Comparison of ENCODE assay signal across 8 mouse cellular contexts in genomic region chr11:109860508-109860907, GRCm38 (mm10). TPM values are rescaled to one million over a fixed set of nuclear protein-coding genes. Genes with fewer than 3 reads are reported as not detected.
DNase-seq lines count a peak whose midpoint lies in the region; ATAC-seq and TF ChIP-seq lines count a peak whose summit lies in the region.

No protein-coding gene starts in this region.

- POLR2A ChIA-PET in Patski (lab: Charles Lee): no interaction called here

- peak; percentile 97 for TF ChIP-seq CTCF in Patski (IDR thresholded peaks at IDR 0.05)

- no peak overlapping the region for H3K4me3 ChIP-seq in hindbrain, embryonic 13.5 days

- CTCF ChIA-PET in Patski (lab: Charles Lee): interaction anchor here (0.6 to 3.2 kb wide), 9 partner anchors 24 to 616 kb away, joined by 3 to 17 read pairs (median 3); no protein-coding TSS in a partner anchor

- H3K27ac ChIP-seq in hindbrain, embryonic 13.5 days: no peak overlapping the region

- H3K27me3 ChIP-seq in Patski: peaks cover 3% of the 10 kb centered on the region
- no peaks in the 10 kb centered on the region for H3K27me3 ChIP-seq in hindbrain, embryonic 13.5 days

- H3K4me1 ChIP-seq in hindbrain, embryonic 13.5 days (replicated peaks): peaks cover 4% of the 10 kb centered on the region; the same call in 1 of the 2 replicates

- no peaks in the 10 kb centered on the region for H3K9me3 ChIP-seq in hindbrain, embryonic 13.5 days

- H3K36me3 ChIP-seq in hindbrain, embryonic 13.5 days: no peaks in the 10 kb centered on the region

- H3K9ac ChIP-seq in hindbrain, embryonic 13.5 days: no peak overlapping the region

- peak; percentile 51 for DNase-seq in Patski (ENCODE audit: low read depth, low spot score)
- peak; percentile 94 to 96 for DNase-seq in cerebellum, postnatal 10 days
- DNase-seq in frontal cortex, postnatal 14 days (ENCODE audit: low spot score in 2 of 2): peak; percentile 76 to 91
- peak; percentile 90 to 95 for DNase-seq in layer of hippocampus, postnatal 14 days (ENCODE audit: low spot score in 2 of 2)
- DNase-seq in lung, postnatal 10 days: peak; percentile 93
- peak; percentile 95 for DNase-seq in ovary, postnatal 14 days (ENCODE audit: low spot score)
- DNase-seq in thymus, postnatal 10 days (ENCODE audit: low spot score in 2 of 2): peak; percentile 65 to 87

- peak overlapping the region; percentile 31 for H3K4me2 ChIP-seq in hindbrain, embryonic 13.5 days

- peak; percentile 81 for ATAC-seq in Patski
- ATAC-seq in hindbrain, embryonic 13.5 days (ENCODE audit: low FRiP score): 0 out of 2 replicates have a peak, but pooled peaks have one; percentile 49

- WGBS in hindbrain, embryonic 13.5 days: 10% methylated on average over 10 of the region's 10 CpGs

- in situ Hi-C loops in Patski (cut with MboI; ENCODE audit: low pct_unique_long_range_greater_than_20kb): loop anchor here (5.0 to 25.0 kb wide), 2 partner anchors 413 to 623 kb away; no protein-coding TSS in a partner anchor

RNA-seq across cellular contexts. Expression of gene 1700012B07Rik, which starts 32.7 kb away (rescaled TPM):
- not detected for polyA plus RNA-seq in Patski (2021)
- not detected in 2 replicates for polyA plus RNA-seq in hindbrain, embryonic 13.5 days (2015; fragmentation: Nextera tagmentation; extraction: Ambion mirVana)
- total RNA-seq in layer of hippocampus, postnatal 14 days (2021): not detected
